Mouse (Mus musculus) heart, embryonic 12.5 days (tissue): Measurements from ENCODE around the gene Prkd1. TPM values are rescaled to one million over a fixed set of nuclear protein-coding genes. Genes with fewer than 3 reads are reported as not detected.

Source experiments
- ATAC-seq: fragments of 200-750 bp; cut with Nextera tagmentation; 2 replicates; pipeline ENCODE4 v1.8.0; 2017; ENCODE audit warnings: moderate TSS enrichment, moderate library complexity; ENCODE audit not compliant: insufficient number of reproducible peaks, low FRiP score
- H3K27ac ChIP-seq: fragments of 300-500 bp; sonication (generic); 2 replicates; pipeline ENCODE4 v1.5.1; 2016; ENCODE audit warnings: mild to moderate bottlenecking, moderate library complexity; ENCODE audit not compliant: poor library complexity, severe bottlenecking
- H3K27me3 ChIP-seq: fragments of 300-500 bp; sonication (generic); replicated peaks from 2 replicates; pipeline ENCODE4 v1.6.1; 2016; ENCODE audit warnings: mild to moderate bottlenecking, moderate library complexity
- H3K36me3 ChIP-seq: fragments of 300-500 bp; sonication (generic); 2 replicates; pipeline ENCODE4 v1.6.1; 2016; ENCODE audit warnings: mild to moderate bottlenecking, moderate library complexity
- H3K4me1 ChIP-seq: fragments of 300-500 bp; sonication (generic); replicated peaks from 2 replicates; pipeline ENCODE4 v1.6.1; 2016; ENCODE audit warnings: mild to moderate bottlenecking
- H3K4me2 ChIP-seq: fragments of 300-500 bp; sonication (generic); 2 replicates; pipeline ENCODE4 v1.6.1; 2016; ENCODE audit warnings: mild to moderate bottlenecking, moderate library complexity
- H3K4me3 ChIP-seq: fragments of 300-500 bp; sonication (generic); 2 replicates; pipeline ENCODE4 v1.5.1; 2016; ENCODE audit warnings: mild to moderate bottlenecking
- H3K9ac ChIP-seq: fragments of 300-500 bp; sonication (generic); 2 replicates; pipeline ENCODE4 v1.6.1; 2016; ENCODE audit warnings: mild to moderate bottlenecking, moderate library complexity
- H3K9me3 ChIP-seq: fragments of 300-500 bp; sonication (generic); replicated peaks from 2 replicates; pipeline ENCODE4 v1.6.1; 2016; ENCODE audit warnings: mild to moderate bottlenecking, moderate library complexity
- WGBS: fragments of 180-500 bp; shearing (Covaris S2); methylation state at CpG from one replicate; pipeline ENCODE4 v1.1.7; 2016; 5-methylcytosine and 5-hydroxymethylcytosine counted together
- polyA plus RNA-seq: library from polyadenylated mRNA; unstranded; fragments of >200 nt; fragmentation: Nextera tagmentation; extraction: Ambion mirVana; gene quantifications from 2 replicates; pipeline ENCODE4 v1.2.1, GENCODE M21; 2016

The Prkd1 gene
- polyA plus RNA-seq, 1 experiment from 2014 or later = 7.7 TPM

- no peak overlapping the region for H3K4me2 ChIP-seq
- no peaks in the 10 kb centered on the region for H3K27me3 ChIP-seq
- no peak overlapping the region for H3K4me3 ChIP-seq
- H3K27ac ChIP-seq = no peak overlapping the region
- no peaks in the 10 kb centered on the region for H3K36me3 ChIP-seq
- H3K9me3 ChIP-seq = no peaks in the 10 kb centered on the region
- H3K4me1 ChIP-seq = no peaks in the 10 kb centered on the region
- no peak for ATAC-seq
- H3K9ac ChIP-seq = no peak overlapping the region
- WGBS = 76% methylated on average over 4 of the region's 4 CpGs
These were observed 315.7 kb downstream of the Prkd1 start for GRCm38 (mm10) chr12:50333182-50333581.

- no peaks in the 10 kb centered on the region for H3K27me3 ChIP-seq
- no peak overlapping the region for H3K4me3 ChIP-seq
- H3K36me3 ChIP-seq = no peaks in the 10 kb centered on the region
- H3K27ac ChIP-seq = no peak overlapping the region
- no peaks in the 10 kb centered on the region for H3K4me1 ChIP-seq
- no peak overlapping the region for H3K9ac ChIP-seq
- no peaks in the 10 kb centered on the region for H3K9me3 ChIP-seq
- ATAC-seq = no peak
- H3K4me2 ChIP-seq = no peak overlapping the region
These were observed 334.3 kb downstream of the Prkd1 start for GRCm38 (mm10) chr12:50314634-50315033.

- no peaks in the 10 kb centered on the region for H3K9me3 ChIP-seq
- no peaks in the 10 kb centered on the region for H3K27me3 ChIP-seq
- H3K27ac ChIP-seq = no peak overlapping the region
- no peak overlapping the region for H3K9ac ChIP-seq
- H3K4me1 ChIP-seq = no peaks in the 10 kb centered on the region
- H3K36me3 ChIP-seq = no peaks in the 10 kb centered on the region
- H3K4me3 ChIP-seq = no peak overlapping the region
- WGBS = 59% methylated on average over 3 of the region's 3 CpGs
- no peak overlapping the region for H3K4me2 ChIP-seq
- no peak for ATAC-seq
These were observed 339.6 kb downstream of the Prkd1 start for GRCm38 (mm10) chr12:50309276-50309675.

GRCm38 (mm10) chr12:50301334-50301733, 347.6 kb downstream of the Prkd1 start:
- no peaks in the 10 kb centered on the region for H3K36me3 ChIP-seq
- 22% methylated on average over 1 of the region's 1 CpGs for WGBS

GRCm38 (mm10) chr12:50296067-50296466, 352.8 kb downstream of the Prkd1 start:
- no peaks in the 10 kb centered on the region for H3K27me3 ChIP-seq
- H3K27ac ChIP-seq = no peak overlapping the region
- no peaks in the 10 kb centered on the region for H3K36me3 ChIP-seq
- no peak overlapping the region for H3K4me2 ChIP-seq
- H3K4me3 ChIP-seq = no peak overlapping the region
- no peak for ATAC-seq
- WGBS = 60% methylated on average over 2 of the region's 2 CpGs
- H3K4me1 ChIP-seq = no peaks in the 10 kb centered on the region
- H3K9ac ChIP-seq = no peak overlapping the region
- no peaks in the 10 kb centered on the region for H3K9me3 ChIP-seq

More at GRCm38 (mm10) chr12:50301334-50301733, 347.6 kb downstream of the Prkd1 start:
- Histone ChIP-seq H3K9ac (no peak overlapping the region), H3K4me1 (no peaks in the 10 kb centered on the region), H3K27ac (no peak overlapping the region), H3K9me3 (no peaks in the 10 kb centered on the region), H3K4me3 (no peak overlapping the region), H3K27me3 (no peaks in the 10 kb centered on the region), H3K4me2 (no peak overlapping the region)
- ATAC-seq = no peak

- Histone ChIP-seq H3K9ac (no peak overlapping the region), H3K27ac (no peak overlapping the region), H3K4me2 (no peak overlapping the region), H3K36me3 (no peaks in the 10 kb centered on the region), H3K4me1 (no peaks in the 10 kb centered on the region), H3K9me3 (no peaks in the 10 kb centered on the region), H3K4me3 (no peak overlapping the region), H3K27me3 (no peaks in the 10 kb centered on the region)
- ATAC-seq = no peak
- 66% methylated on average over 2 of the region's 2 CpGs for WGBS
These were observed 353.3 kb downstream of the Prkd1 start for GRCm38 (mm10) chr12:50295549-50295948.

GRCm38 (mm10) chr12:50292834-50293233, 356.1 kb downstream of the Prkd1 start:
- Histone ChIP-seq H3K36me3 (no peaks in the 10 kb centered on the region), H3K9me3 (no peaks in the 10 kb centered on the region), H3K27me3 (no peaks in the 10 kb centered on the region), H3K9ac (no peak overlapping the region), H3K4me1 (no peaks in the 10 kb centered on the region), H3K27ac (no peak overlapping the region), H3K4me3 (no peak overlapping the region), H3K4me2 (no peak overlapping the region)
- 51% methylated on average over 3 of the region's 3 CpGs for WGBS
- ATAC-seq = no peak
